Mouse (Mus musculus) cerebellum, adult 2 months (tissue): ENCODE data around the gene Nme2.

Experiments
- CTCF ChIP-seq: fragments of 200-500 bp; IDR thresholded peaks from 2 replicates; pipeline ENCODE4 v1.5.1; 2011; ENCODE audit warnings: low read depth, mild to moderate bottlenecking, control low read depth, low read length, moderate library complexity, borderline replicate concordance; ENCODE audit not compliant: insufficient read depth
- POLR2A ChIP-seq: fragments of 200-500 bp; IDR thresholded peaks from 2 replicates; pipeline ENCODE4 v1.6.1; 2011; ENCODE audit warnings: low read length, control low read depth, borderline replicate concordance; ENCODE audit not compliant: insufficient read depth

- TF ChIP-seq POLR2A (no peak), CTCF (no peak)
Observed at GRCm38 (mm10) chr11:93957031-93957555, 1.0 kb upstream of the Nme2 start.
